Mouse (Mus musculus) spleen, adult 2 months (tissue): ENCODE data around the gene Poc1a.

Experiments used
- CTCF ChIP-seq: fragments of 200-500 bp; IDR thresholded peaks from 2 replicates; pipeline ENCODE4 v1.5.1; 2011; ENCODE audit warnings: mild to moderate bottlenecking, inconsistent platforms; ENCODE audit not compliant: insufficient read depth, insufficient read length, insufficient replicate concordance; ENCODE audit errors: extremely low read depth
- POLR2A ChIP-seq: fragments of 200-500 bp; IDR thresholded peaks from 2 replicates; pipeline ENCODE4 v1.6.1; 2011; ENCODE audit warnings: low read depth, low read length, inconsistent platforms

GRCm38 (mm10) chr9:106327125-106327809 is 46.4 kb downstream of the Poc1a start:
- no peak for TF ChIP-seq CTCF
- no peak for TF ChIP-seq POLR2A
